Comparison of ENCODE assay signal across 8 mouse cellular contexts in genomic region chr11:68385021-68385821, GRCm38 (mm10). TPM values are rescaled to one million over a fixed set of nuclear protein-coding genes. Genes with fewer than 3 reads are reported as not detected.
DNase-seq lines count a peak whose midpoint lies in the region; ATAC-seq and TF ChIP-seq lines count a peak whose summit lies in the region.

No protein-coding gene starts in this region.

- no peak for TF ChIP-seq CTCF in lung, postnatal 0 days (IDR thresholded peaks at IDR 0.05)

- no peaks in the 10 kb centered on the region for H3K36me3 ChIP-seq in megakaryocyte, embryonic 14.5 days (replicated peaks; ENCODE audit: low read length)
- no peaks in the 10 kb centered on the region for H3K36me3 ChIP-seq in forebrain, embryonic 13.5 days (ENCODE audit: poor library complexity, severe bottlenecking)
- H3K36me3 ChIP-seq in intestine, embryonic 14.5 days (ENCODE audit: control insufficient read depth, insufficient read depth, low read length): no peaks in the 10 kb centered on the region
- H3K36me3 ChIP-seq in lung, postnatal 0 days (ENCODE audit: insufficient read depth, low read length): no peaks in the 10 kb centered on the region
- H3K36me3 ChIP-seq in splenic B cell, adult 2 months (ENCODE audit: control insufficient read depth, insufficient read depth, low read length, poor library complexity, severe bottlenecking): no peaks in the 10 kb centered on the region

- no peak for TF ChIP-seq EP300 in lung, postnatal 0 days (IDR thresholded peaks at IDR 0.05)

- H3K4me3 ChIP-seq in megakaryocyte, embryonic 14.5 days (replicated peaks): peak overlapping the region; percentile 93
- peak overlapping the region; percentile 64 for H3K4me3 ChIP-seq in forebrain, embryonic 13.5 days
- peak overlapping the region; percentile 39 for H3K4me3 ChIP-seq in intestine, embryonic 14.5 days (ENCODE audit: low read depth, low read length)
- H3K4me3 ChIP-seq in lung, postnatal 0 days (ENCODE audit: low read depth, low read length): peak overlapping the region; percentile 68

- DNase-seq in adrenal gland, postnatal 36 days: peak; percentile 34 to 54
- DNase-seq in intestine, embryonic 14.5 days (ENCODE audit: low spot score): peak; percentile 81
- peak; percentile 47 for DNase-seq in lung, postnatal 0 days (ENCODE audit: low spot score)
- peak; percentile 26 for DNase-seq in splenic B cell, adult 2 months (ENCODE audit: low read depth, low spot score)
- DNase-seq in urinary bladder, postnatal 10 days (ENCODE audit: low spot score): no peak

- no peaks in the 10 kb centered on the region; the same call in 1 of the 2 replicates for H3K9me3 ChIP-seq in megakaryocyte, embryonic 14.5 days
- H3K9me3 ChIP-seq in forebrain, embryonic 13.5 days (replicated peaks): no peaks in the 10 kb centered on the region
- no peaks in the 10 kb centered on the region for H3K9me3 ChIP-seq in intestine, embryonic 14.5 days (ENCODE audit: control insufficient read depth, low read length)
- no peaks in the 10 kb centered on the region for H3K9me3 ChIP-seq in lung, postnatal 0 days (ENCODE audit: low read length)

- under 1% methylated on average over 94 of the region's 94 CpGs for WGBS in forebrain, embryonic 13.5 days
- under 1% methylated on average over 94 of the region's 94 CpGs for WGBS in intestine, embryonic 14.5 days
- WGBS in lung, postnatal 0 days: 2% methylated on average over 83 of the region's 94 CpGs

- ATAC-seq in megakaryocyte, adult 5-6 weeks (ENCODE audit: poor library complexity, severe bottlenecking): no peak
- 0 out of 2 replicates have a peak, but pooled peaks have one; percentile 7 for ATAC-seq in forebrain, embryonic 13.5 days
- peak; percentile 44 for ATAC-seq in intestine, embryonic 14.5 days (replicated peaks; ENCODE audit: low FRiP score, low TSS enrichment, low read depth)
- peak; percentile 36 for ATAC-seq in lung, postnatal 0 days

- peak overlapping the region; percentile 97 for H3K4me2 ChIP-seq in forebrain, embryonic 13.5 days
- peak overlapping the region; percentile 70 for H3K4me2 ChIP-seq in intestine, embryonic 14.5 days (ENCODE audit: low read length)
- H3K4me2 ChIP-seq in lung, postnatal 0 days (replicated peaks; ENCODE audit: low read depth, low read length): peak overlapping the region; percentile 93

- peak overlapping the region; percentile 78 for H3K9ac ChIP-seq in forebrain, embryonic 13.5 days
- H3K9ac ChIP-seq in intestine, embryonic 14.5 days (ENCODE audit: low read length): peak overlapping the region; percentile 61
- H3K9ac ChIP-seq in lung, postnatal 0 days (replicated peaks; ENCODE audit: low read depth): no peak overlapping the region

- peaks cover 95% of the 10 kb centered on the region for H3K27me3 ChIP-seq in megakaryocyte, embryonic 14.5 days (replicated peaks)
- H3K27me3 ChIP-seq in forebrain, embryonic 13.5 days: peaks cover 87% of the 10 kb centered on the region
- peaks cover 56% of the 10 kb centered on the region for H3K27me3 ChIP-seq in intestine, embryonic 14.5 days (replicated peaks; ENCODE audit: control insufficient read depth, insufficient read depth, low read length)
- H3K27me3 ChIP-seq in lung, postnatal 0 days (replicated peaks; ENCODE audit: insufficient read depth, low read length): peaks cover 54% of the 10 kb centered on the region
- H3K27me3 ChIP-seq in splenic B cell, adult 2 months (ENCODE audit: control insufficient read depth, insufficient read depth, low read length, poor library complexity, severe bottlenecking): peaks cover 5% of the 10 kb centered on the region

- H3K4me1 ChIP-seq in megakaryocyte, embryonic 14.5 days: peaks cover 31% of the 10 kb centered on the region
- peaks cover 44% of the 10 kb centered on the region for H3K4me1 ChIP-seq in forebrain, embryonic 13.5 days
- H3K4me1 ChIP-seq in intestine, embryonic 14.5 days (replicated peaks; ENCODE audit: control insufficient read depth, insufficient read depth, low read length): peaks cover 13% of the 10 kb centered on the region; the same call in 1 of the 2 replicates
- peaks cover 12% of the 10 kb centered on the region for H3K4me1 ChIP-seq in lung, postnatal 0 days (ENCODE audit: insufficient read depth, low read depth, low read length)

- H3K27ac ChIP-seq in forebrain, embryonic 13.5 days: no peak overlapping the region
- H3K27ac ChIP-seq in intestine, embryonic 14.5 days (ENCODE audit: low read depth): no peak overlapping the region
- H3K27ac ChIP-seq in lung, postnatal 0 days (ENCODE audit: low read length): no peak overlapping the region

RNA-seq across cellular contexts. Expression of gene Ntn1, which starts 15.4 kb away (rescaled TPM):
- polyA plus RNA-seq in megakaryocyte, embryonic 14.5 days (2012; ENCODE audit: insufficient read depth, low replicate concordance): 0.19 and 0.28 TPM in 2 replicates
- not detected in 2 replicates for total RNA-seq in megakaryocyte, adult 5-6 weeks (2015)
- 0.08 TPM in 1 of 2 replicates, not detected in the other for total RNA-seq in megakaryocyte, adult 5-6 weeks (2017)
- 10 to 100 TPM; 10.3 TPM for total RNA-seq in adrenal gland, postnatal 36 days (2021)
- polyA plus RNA-seq in forebrain, embryonic 13.5 days (2015; fragmentation: Nextera tagmentation; extraction: Ambion mirVana): 6.8 and 8.5 TPM in 2 replicates
- 6.2 and 6.7 TPM in 2 replicates for polyA plus RNA-seq in intestine, embryonic 14.5 days (2014; fragmentation: Nextera tagmentation; extraction: Ambion mirVana)
- 7.0 and 7.2 TPM in 2 replicates for polyA plus RNA-seq in lung, postnatal 0 days (2015; fragmentation: Nextera tagmentation; extraction: Ambion mirVana)

RNA-seq across cellular contexts. Expression of gene Pik3r5, which starts 46.7 kb away (rescaled TPM):
- 5.8 and 9.5 TPM in 2 replicates for polyA plus RNA-seq in megakaryocyte, embryonic 14.5 days (2012; ENCODE audit: insufficient read depth, low replicate concordance)
- total RNA-seq in megakaryocyte, adult 5-6 weeks (2015): 55.3 and 61.8 TPM in 2 replicates
- total RNA-seq in megakaryocyte, adult 5-6 weeks (2017): 37.0 and 40.8 TPM in 2 replicates
- total RNA-seq in adrenal gland, postnatal 36 days (2021): 1 to 10 TPM in 1 of 2 experiments, under 1 TPM in 1; 0.95 to 2.5 TPM
- polyA plus RNA-seq in forebrain, embryonic 13.5 days (2015; fragmentation: Nextera tagmentation; extraction: Ambion mirVana): 0.09 and 0.15 TPM in 2 replicates
- polyA plus RNA-seq in intestine, embryonic 14.5 days (2014; fragmentation: Nextera tagmentation; extraction: Ambion mirVana): 0.61 and 0.78 TPM in 2 replicates
- polyA plus RNA-seq in lung, postnatal 0 days (2015; fragmentation: Nextera tagmentation; extraction: Ambion mirVana): 1.1 and 1.2 TPM in 2 replicates

Comparison
In these comparisons a context has a peak if more than half of its experiments do, and no peak if none do; other contexts are left out.
1. H3K4me3 ChIP-seq: peak in every context shown above with its lines; median percentile 93 in megakaryocyte, embryonic 14.5 days; 68 in lung, postnatal 0 days; 64 in forebrain, embryonic 13.5 days; 39 in intestine, embryonic 14.5 days.